Mouse (Mus musculus): ENCODE results near the gene Crtc2. TPM values are rescaled to one million over a fixed set of nuclear protein-coding genes. Genes with fewer than 3 reads are reported as not detected.
A peak's percentile ranks its signal among the peaks of the same experiment; 100 is the strongest.

Gene Crtc2
- polyA plus RNA-seq (2015; fragmentation: Nextera tagmentation; extraction: Ambion mirVana): 20.7 and 23.7 TPM in 2 replicates

GRCm38 (mm10) chr3:90253653-90254418 lies at the start of gene Crtc2:
Gene Crtc2, plus strand, starts transcription at chr3:90254163.
- H3K27me3 ChIP-seq (ENCODE audit: insufficient read depth, low read length): no peaks in the 10 kb centered on the region
- WGBS: under 1% methylated on average over 40 of the region's 40 CpGs

GRCm38 (mm10) chr3:90204582-90204981 lies 49.4 kb upstream of the Crtc2 start:
- Histone ChIP-seq H3K4me2 (ENCODE audit: low read length) (no peak overlapping the region), H3K4me1 (replicated peaks; ENCODE audit: insufficient read depth, low read length) (no peaks in the 10 kb centered on the region), H3K4me3 (replicated peaks; ENCODE audit: low read depth, low read length) (no peak overlapping the region), H3K9me3 (replicated peaks; ENCODE audit: low read length) (no peaks in the 10 kb centered on the region), H3K27ac (no peak overlapping the region), H3K9ac (ENCODE audit: low read depth, low read length) (no peak overlapping the region), H3K36me3 (ENCODE audit: insufficient read depth, low read length) (peaks cover 18% of the 10 kb centered on the region), H3K27me3 (ENCODE audit: insufficient read depth, low read length) (no peaks in the 10 kb centered on the region)
- WGBS: 95% methylated on average over 2 of the region's 2 CpGs
- no peak for DNase-seq (ENCODE audit: low spot score)
- no peak; the same call in 1 of the 2 replicates for TF ChIP-seq CTCF (IDR thresholded peaks at IDR 0.05; ENCODE audit: low read depth)
- ATAC-seq (replicated peaks; ENCODE audit: low FRiP score, low read depth): no peak

More at GRCm38 (mm10) chr3:90253653-90254418, at the start of gene Crtc2:
- Histone ChIP-seq H3K4me1 (replicated peaks; ENCODE audit: insufficient read depth, low read length) (0 out of 2 replicates have a peak, but pooled peaks cover 6% of the 10 kb centered on the region), H3K9me3 (replicated peaks; ENCODE audit: low read length) (no peaks in the 10 kb centered on the region), H3K9ac (ENCODE audit: low read depth, low read length) (peak within 1 kb of the TSS; percentile 87), H3K27ac (peak within 1 kb of the TSS; percentile 93), H3K4me2 (ENCODE audit: low read length) (peak within 1 kb of the TSS; percentile 76), H3K4me3 (replicated peaks; ENCODE audit: low read depth, low read length) (peak within 1 kb of the TSS; percentile 92), H3K36me3 (ENCODE audit: insufficient read depth, low read length) (peaks cover 23% of the 10 kb centered on the region; the same call in 1 of the 2 replicates)
- DNase-seq (ENCODE audit: low spot score): peak; percentile 99
- TF ChIP-seq CTCF (IDR thresholded peaks at IDR 0.05; ENCODE audit: low read depth): no peak
- ATAC-seq (replicated peaks; ENCODE audit: low FRiP score, low read depth): peak; percentile 97

GRCm38 (mm10) chr3:90208662-90209061 lies 45.3 kb upstream of the Crtc2 start:
- Histone ChIP-seq H3K27me3 (ENCODE audit: insufficient read depth, low read length) (no peaks in the 10 kb centered on the region), H3K9ac (ENCODE audit: low read depth, low read length) (no peak overlapping the region), H3K4me3 (replicated peaks; ENCODE audit: low read depth, low read length) (no peak overlapping the region), H3K36me3 (ENCODE audit: insufficient read depth, low read length) (peaks cover 31% of the 10 kb centered on the region), H3K9me3 (replicated peaks; ENCODE audit: low read length) (no peaks in the 10 kb centered on the region), H3K4me2 (ENCODE audit: low read length) (no peak overlapping the region), H3K4me1 (replicated peaks; ENCODE audit: insufficient read depth, low read length) (0 out of 2 replicates have a peak, but pooled peaks cover 7% of the 10 kb centered on the region), H3K27ac (no peak overlapping the region)
- 90% methylated on average over 2 of the region's 2 CpGs for WGBS
- TF ChIP-seq CTCF (IDR thresholded peaks at IDR 0.05; ENCODE audit: low read depth): no peak
- no peak for DNase-seq (ENCODE audit: low spot score)
- ATAC-seq (replicated peaks; ENCODE audit: low FRiP score, low read depth): no peak

- Histone ChIP-seq H3K36me3 (ENCODE audit: insufficient read depth, low read length) (peaks cover 31% of the 10 kb centered on the region), H3K9ac (ENCODE audit: low read depth, low read length) (no peak overlapping the region), H3K4me2 (ENCODE audit: low read length) (no peak overlapping the region), H3K27me3 (ENCODE audit: insufficient read depth, low read length) (no peaks in the 10 kb centered on the region), H3K4me1 (replicated peaks; ENCODE audit: insufficient read depth, low read length) (0 out of 2 replicates have a peak, but pooled peaks cover 7% of the 10 kb centered on the region), H3K4me3 (replicated peaks; ENCODE audit: low read depth, low read length) (no peak overlapping the region), H3K9me3 (replicated peaks; ENCODE audit: low read length) (no peaks in the 10 kb centered on the region), H3K27ac (no peak overlapping the region)
- DNase-seq (ENCODE audit: low spot score) (no peak), ATAC-seq (replicated peaks; ENCODE audit: low FRiP score, low read depth) (no peak)
- TF ChIP-seq CTCF (IDR thresholded peaks at IDR 0.05; ENCODE audit: low read depth): no peak
- 86% methylated on average over 5 of the region's 5 CpGs for WGBS
Observed at GRCm38 (mm10) chr3:90209908-90210566, 43.9 kb upstream of the Crtc2 start.

GRCm38 (mm10) chr3:90211475-90212398 lies 42.2 kb upstream of the Crtc2 start:
- ATAC-seq (replicated peaks; ENCODE audit: low FRiP score, low read depth) (no peak), DNase-seq (ENCODE audit: low spot score) (no peak)
- no peak overlapping the region; the same call in 1 of the 2 replicates for H3K9ac ChIP-seq (ENCODE audit: low read depth, low read length)
- peak overlapping the region; percentile 93 for H3K4me2 ChIP-seq (ENCODE audit: low read length)
- no peaks in the 10 kb centered on the region for H3K27me3 ChIP-seq (ENCODE audit: insufficient read depth, low read length)
- peak overlapping the region; percentile 93 for H3K4me3 ChIP-seq (replicated peaks; ENCODE audit: low read depth, low read length)
- no peaks in the 10 kb centered on the region for H3K9me3 ChIP-seq (replicated peaks; ENCODE audit: low read length)
- no peak overlapping the region for H3K27ac ChIP-seq
- H3K36me3 ChIP-seq (ENCODE audit: insufficient read depth, low read length): peaks cover 31% of the 10 kb centered on the region
- H3K4me1 ChIP-seq (replicated peaks; ENCODE audit: insufficient read depth, low read length): 0 out of 2 replicates have a peak, but pooled peaks cover 7% of the 10 kb centered on the region
- TF ChIP-seq CTCF (IDR thresholded peaks at IDR 0.05; ENCODE audit: low read depth): no peak
- 72% methylated on average over 13 of the region's 13 CpGs for WGBS
